Mouse (Mus musculus): ENCODE measurements around the gene Atg10. TPM values are rescaled to one million over a fixed set of nuclear protein-coding genes. Genes with fewer than 3 reads are reported as not detected.

Atg10 gene
- total RNA-seq, 2 experiments from 2014 or later: 15.2 to 22.1 TPM

DNA sequence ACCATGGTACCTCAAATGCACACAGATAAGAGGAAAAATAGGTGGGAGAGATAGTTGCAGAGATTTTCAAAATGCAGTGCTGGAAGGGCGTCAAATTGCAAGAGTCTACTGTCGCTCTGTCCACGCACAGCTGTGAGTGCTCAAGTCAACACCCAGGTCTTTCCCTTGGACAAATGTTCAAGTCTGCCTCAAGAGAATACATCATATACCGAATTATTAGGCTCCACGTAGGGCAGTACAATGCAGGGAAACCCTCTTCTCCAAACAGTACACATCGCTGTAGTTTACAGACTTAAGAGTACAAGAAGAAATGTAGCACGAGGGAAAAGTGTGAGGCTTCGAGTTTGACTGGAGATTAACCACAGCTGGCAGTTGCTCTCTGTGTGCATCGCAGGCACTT lies 200.3 kb downstream of the Atg10 start:
- no peak for DNase-seq

DNA sequence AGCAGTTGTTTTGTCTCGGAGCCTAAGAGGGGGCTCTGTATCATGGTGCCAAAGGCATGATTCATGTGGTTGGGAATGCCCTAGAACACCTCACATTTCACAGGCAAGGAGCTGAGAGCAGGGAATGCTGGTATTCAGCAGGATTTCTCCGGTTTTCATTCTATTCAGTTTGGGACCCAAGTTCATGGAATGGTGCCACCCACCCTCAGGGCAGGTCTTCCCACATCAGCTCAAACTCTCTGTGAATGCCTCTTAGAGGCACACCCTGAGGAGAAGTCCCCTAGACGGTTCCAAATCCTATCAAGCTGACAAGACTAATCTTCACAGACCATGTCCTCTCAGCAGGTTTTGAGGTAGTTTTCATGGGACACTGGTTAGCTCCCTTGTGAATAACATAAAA lies 211.9 kb downstream of the Atg10 start:
- DNase-seq: no peak

DNA sequence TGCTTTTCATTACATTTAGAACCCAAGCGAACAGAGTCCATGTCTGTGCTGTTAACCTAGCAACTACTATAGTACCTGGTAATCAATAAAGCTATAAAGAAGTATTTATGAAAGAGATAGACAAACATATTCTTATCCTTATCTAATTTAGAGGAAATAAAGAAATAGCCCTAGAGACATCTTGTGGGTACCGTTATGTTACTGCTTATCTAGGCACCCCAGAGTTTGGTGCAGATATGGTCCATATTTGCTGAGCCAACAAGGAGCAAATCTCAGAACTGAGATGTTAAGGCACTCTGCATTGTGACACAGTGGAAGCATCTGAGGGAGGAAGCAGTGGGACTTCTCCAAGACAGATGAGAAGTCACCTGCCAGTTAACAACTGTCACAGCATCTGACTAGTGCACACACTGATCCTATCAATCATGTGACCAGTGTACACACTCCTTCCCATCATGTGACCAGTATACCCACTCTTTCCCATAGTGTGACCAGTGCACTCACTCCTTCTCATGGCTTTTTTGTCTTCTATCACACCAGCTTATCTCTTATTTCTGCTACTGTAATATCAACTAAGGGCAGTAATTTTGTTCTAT lies 228.6 kb downstream of the Atg10 start:
- DNase-seq: no peak

DNA sequence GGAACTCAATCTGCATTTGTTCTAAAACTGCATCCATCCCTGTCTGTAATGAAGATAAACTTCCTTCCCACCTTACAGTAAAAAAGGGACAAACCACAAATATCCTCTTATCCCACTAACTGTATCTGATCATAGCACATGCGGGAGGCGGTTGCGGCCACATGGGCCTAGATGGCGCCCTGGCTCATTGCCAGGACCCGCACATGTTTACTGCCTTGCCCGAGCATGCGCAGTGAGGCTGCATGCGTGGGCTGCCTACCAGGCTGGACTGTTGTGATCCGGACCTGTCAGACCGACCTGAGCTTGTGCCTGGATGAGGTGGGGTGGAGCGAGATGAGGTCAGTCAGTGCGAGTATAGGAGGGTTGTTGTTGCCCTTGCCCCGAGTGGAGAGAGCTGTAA lies 230.2 kb downstream of the Atg10 start:
- no peak for DNase-seq

DNA sequence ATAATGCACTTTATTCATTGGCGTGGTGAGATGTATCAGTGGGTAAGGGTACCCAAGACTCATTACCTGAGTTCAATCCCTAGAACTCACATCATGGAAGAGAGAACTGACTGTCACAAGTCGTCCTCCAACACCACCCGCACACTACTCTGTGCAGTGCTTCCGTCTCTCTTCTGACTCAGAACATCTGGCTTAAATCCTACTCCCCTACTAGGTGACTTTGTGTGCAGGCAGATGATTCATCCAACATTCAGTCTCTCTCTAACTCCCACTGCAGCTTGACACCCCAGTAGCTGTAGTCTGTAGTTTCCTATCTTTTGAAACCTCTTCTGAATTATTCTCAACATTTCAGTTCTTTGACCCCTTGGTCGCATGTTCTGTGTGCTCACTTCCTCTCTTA lies 230.8 kb downstream of the Atg10 start:
- peak in 1 of 2 experiments; percentile 10 for DNase-seq

DNA sequence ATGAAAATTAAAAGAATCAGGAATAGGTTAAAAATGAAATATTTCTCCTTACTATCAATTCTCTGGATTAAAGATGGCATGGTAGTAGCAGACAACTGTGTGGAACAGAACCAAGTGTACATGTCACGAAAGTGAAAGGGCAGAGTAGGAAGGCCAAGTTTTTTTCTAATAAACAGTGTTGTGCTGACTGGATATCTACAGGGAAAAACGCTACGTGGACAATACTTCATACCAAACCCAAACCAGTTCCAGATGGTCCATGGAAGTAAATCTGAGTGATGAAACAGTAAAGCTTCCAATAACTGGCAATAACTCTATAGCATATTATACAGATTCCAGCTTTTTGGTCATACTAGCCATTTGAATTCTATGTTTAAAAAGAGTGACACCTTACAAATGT lies 235.5 kb downstream of the Atg10 start:
- no peak for DNase-seq

DNA sequence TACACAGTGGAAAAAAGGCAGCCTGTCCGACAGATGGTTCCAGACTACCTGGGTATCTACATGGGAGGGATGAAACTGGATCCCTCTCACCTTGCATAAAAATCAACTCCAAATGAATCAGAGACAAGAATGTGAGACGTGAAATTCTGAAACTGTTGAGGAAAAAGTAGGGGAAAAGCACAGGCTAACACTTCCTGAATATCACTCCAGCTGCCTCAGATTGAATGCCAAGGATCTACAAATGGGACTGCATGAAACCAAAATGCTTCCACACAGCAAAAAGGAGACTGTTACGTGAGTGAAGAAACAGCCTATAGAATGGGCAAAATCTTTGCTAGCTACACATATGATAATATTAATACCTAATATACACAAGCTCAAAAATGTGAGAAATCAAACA lies 238.4 kb downstream of the Atg10 start:
- no peak for DNase-seq

DNA sequence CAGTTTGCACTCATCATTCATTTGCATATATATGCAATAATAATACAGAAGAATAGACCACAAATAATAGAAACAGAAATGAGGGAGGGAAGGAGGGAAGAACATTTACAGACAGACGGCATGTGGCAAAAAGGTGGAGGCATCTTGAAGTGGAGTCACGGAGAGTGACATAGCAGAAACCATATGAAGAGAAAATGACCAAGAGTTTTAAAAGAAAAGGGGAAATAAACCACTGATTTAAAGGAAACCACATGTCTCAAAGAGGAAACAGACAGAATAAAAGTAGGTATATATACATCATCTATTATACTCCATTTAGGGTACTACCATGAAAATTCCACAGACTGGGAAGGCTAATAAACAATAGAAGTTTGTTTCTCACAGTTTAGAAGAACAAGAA lies 239.7 kb downstream of the Atg10 start:
- DNase-seq: no peak

DNA sequence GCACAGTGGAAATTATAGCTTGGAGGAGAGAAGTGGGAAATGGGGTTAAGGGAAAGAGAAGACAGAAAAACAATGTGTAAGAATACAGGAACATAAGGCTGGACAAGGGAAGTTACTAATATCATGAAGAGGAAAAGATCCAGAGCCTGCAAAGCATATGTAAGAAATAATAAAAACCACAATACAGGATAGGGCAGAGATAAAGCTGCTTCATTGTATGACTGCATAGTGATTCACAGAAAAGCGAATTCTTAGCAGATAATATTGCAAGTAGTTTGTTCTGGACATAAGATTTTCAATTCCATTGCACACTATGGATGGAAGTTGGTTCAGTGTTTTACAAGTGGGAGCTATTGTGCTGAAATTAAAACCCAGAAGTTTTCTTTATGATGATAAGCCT lies 242.0 kb downstream of the Atg10 start:
- no peak for DNase-seq

DNA sequence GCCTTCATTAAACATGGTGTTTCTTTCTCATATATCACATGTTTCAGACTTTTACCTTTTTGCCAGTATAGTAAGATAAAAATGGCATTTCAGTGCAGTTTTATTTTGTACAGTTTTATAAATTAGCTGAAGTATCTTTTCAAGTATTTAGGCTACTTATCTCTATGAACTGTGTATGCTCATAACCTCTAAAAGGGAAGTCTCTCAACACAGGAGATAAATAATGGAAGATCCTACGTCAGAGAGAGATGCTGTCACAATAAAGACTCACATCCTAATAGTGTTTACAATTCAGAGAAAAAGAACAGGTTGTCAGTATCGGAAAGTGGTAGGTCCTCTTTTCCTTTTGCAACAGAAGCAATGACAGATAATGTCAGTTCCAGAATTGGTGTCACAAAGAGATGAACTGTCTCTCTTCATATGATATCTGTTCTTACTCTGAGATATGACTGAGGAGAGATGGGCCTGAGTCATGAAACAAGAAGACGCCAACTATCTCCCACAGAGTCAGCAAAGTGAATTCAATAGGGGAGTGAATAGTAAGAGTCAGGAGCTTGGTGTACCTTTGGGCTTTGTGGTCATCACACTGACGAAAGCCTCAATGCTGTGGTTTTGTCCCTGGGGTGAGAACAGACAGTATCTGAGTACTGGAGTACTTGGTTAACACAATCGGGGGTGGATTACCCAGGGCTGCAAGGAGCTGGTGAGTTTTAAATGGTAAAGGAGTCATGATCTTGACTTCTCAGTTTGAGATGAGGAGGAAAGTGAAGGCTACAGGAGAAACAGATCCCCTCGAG lies 242.7 kb downstream of the Atg10 start:
- no peak for DNase-seq

DNA sequence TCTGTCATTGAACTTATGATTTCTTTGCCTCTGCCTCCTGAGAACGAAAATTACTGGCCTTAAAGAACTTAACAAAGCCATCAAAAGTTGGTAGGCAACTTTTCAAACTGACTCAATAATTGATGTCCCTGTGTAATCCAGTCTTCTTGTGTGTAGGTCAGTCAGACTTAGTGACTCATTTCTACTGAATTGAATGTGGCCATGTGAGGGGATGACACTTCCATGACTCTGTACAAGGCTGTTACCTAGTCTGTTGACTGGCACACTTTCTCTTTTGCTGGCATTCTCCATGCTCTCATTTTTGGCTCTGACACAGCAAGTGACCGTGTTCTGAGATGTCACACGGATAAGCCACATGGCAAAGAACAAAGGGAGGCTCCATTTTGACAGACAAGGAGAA lies 246.7 kb downstream of the Atg10 start:
- DNase-seq: peak; percentile 41 to 51

DNA sequence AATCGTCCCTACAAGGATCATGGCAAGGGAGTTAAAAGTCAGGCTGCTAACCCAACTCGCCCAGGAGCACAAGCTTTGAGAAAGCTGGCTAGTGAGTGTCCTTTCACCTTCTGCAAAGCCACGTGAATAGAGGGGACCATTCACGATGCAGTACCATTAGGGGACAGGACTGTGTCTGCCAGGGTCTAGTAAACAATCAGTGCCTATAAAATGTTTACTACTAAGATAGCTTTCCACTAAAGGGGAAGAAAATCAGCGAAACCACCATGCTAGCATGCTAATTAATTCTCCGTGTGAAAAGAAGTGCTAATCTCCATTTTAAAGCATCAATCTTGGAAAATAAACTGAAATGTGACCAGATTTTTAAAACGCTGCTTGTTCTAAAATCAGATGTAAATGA lies 250.4 kb downstream of the Atg10 start:
- no peak for DNase-seq

DNA sequence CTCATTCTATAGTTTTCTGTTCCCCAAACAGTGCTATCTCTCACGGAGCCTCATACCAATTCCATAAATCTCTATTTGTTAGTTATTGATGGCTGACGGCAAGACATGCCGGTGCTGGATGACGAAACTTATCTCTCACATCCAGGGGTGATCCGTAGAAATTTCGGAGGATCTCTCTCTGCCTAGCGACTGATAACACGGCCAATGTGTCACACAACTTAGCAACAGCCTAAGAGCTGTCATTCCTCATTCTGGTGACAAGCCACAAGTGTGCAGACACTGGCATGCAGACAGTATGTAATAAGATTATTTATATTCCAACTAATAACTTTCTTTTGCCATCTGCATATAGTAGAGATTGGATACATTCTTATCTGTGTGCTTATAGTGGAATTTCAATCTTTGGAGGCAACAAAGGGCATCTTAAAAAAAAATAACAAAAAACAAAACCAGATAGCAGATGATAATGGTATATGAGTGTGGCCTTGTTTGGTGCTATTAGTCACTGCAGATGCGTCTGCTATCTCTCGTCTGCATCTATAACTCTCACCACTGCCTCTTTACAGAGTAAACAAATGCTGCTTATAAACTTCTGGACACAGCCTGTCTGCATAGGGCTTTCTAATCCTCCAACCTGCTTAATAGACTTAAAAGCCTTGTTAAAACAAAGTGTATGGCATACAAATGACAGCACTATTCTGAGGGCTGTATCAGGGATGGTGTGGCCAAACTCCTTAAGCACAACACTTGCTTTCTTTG lies 253.3 kb downstream of the Atg10 start:
- DNase-seq: no peak

DNA sequence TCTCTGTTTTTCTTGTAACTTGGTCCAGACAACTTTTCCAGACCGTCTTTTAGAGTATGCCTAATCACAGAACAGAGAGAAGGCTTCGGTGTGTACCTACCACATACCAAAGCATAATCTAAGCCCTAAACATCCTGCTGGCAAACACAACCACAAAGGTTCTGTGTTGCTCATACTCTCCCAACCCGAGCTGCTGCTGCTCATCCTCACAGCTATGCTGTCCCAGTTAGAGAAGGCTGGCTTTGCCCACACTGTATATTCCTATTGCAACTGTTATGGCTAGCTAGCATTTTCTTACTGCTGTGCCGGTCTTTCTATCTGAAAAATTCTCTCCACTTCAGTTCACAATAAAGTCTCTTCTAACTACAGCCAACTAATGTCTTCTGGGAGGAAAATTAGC lies 254.8 kb downstream of the Atg10 start:
- DNase-seq: no peak

DNA sequence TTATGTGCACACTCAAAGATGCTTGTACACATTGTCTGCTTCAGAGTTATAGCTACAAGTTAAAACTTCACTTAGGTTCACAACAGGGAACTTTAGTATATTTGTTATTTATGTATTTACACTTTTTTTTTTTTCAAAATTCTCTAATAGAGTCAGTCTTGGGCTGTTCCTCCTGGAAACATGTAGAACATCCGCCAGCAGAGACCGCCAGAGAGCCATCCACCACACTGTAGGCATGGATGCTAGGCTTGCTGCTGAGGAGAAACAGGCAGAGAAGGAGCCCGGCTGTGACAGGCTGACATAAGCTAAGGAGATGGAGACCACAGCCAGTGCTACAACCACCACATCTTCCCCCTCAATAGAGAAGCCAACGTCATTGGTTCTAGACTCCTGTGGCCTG lies 256.3 kb downstream of the Atg10 start:
- peak; percentile 87 for DNase-seq

DNA sequence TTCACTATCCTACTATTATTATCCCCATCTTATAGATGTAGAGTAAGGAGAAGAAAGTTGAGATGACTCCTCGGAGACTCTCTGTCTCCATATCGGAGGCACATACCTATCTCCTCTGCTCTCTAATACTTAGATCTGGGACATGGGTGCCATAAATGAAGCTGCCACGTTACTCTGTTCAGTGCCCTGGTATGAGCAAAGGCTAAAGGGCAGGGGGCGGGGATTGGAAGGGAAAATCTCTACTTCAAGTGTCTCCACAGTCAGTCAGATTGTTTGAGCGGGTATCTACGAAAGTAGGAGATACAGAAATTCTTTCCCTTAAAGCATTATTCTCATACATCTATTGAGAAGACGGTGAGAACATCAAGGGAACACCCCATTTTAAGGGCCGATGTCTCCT lies 257.8 kb downstream of the Atg10 start:
- peak in 1 of 2 experiments; percentile 9 for DNase-seq

DNA sequence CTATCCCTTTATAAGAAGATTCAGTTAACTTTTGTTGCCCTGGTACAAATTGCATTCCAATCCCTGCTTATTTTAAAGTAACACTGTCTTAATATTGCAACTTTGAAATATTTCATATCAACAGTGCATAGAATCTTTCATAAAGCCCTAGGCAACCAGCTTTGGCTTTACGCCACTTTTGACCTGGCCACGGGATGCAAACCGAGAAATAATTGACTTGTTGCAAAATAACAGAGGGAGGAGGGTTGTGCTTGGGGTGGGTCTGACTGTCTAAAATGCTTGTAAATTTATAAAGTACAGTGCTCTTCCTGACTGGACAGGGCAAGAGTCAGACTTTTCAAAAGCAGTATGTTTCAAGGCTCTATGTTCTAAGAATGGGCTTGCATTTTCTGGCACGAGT lies 259.3 kb downstream of the Atg10 start:
- DNase-seq: no peak

DNA sequence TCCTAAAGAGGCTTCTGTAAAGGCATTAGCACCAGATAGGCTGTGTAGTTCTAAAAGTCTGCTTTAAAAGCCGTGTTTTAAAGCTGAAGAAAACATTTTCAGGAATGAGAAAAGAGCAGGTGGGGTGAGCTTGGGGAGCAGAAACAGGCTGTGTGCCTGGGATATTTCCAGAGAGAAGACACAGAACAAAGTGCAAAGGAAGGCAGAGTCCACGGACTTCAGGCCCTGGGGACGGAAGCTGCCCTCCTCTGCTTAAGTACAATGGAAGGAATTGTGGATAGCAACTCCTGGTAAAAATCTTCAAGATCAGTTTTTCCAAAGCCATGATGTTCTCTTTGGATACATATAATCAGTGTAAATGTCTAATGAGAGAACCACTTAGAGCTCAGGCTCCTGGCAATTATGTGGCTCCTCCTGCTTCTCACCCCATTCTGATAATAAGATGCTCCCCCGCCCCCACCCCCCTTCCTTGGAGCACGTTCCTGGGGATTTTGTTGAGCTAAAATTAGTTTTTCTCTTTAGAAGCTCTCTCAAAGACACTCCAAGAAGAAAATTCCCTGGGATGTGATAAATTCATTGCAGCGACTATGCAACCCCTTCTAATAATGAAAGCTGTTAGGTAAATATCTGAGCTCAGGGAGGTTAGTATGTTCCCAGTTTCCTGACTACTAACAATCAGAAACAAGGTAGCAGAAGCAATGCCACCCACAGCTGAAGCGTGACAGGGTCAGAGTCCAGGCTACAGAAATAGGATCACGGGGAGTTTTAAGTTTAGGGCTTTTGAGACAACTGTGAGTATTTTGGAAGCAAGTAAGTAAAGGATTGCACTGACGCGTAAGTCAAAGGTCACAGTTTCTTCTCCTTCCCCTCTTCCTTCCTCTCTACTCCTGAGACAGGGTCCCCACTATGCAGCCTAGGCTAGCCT lies 260.7 kb downstream of the Atg10 start:
- no peak for DNase-seq

DNA sequence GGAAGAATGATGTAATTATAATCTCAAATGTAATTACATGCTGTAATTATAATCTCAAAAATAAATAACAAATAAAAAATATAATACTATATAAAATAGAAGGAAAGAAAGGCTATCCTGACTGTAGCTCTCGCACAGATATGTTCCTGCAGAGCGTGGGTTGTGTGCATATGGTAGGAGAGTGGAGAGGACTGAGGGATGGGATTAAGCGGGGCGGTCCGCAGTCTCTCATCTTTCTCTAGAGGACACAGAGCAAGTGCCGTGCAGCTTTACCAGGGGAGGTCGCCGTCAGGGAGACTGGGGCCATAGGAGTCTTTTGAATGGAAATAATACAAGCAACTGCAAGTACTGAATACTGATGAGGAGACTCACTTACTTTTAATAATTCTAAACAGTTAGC lies 263.2 kb downstream of the Atg10 start:
- DNase-seq: no peak

DNA sequence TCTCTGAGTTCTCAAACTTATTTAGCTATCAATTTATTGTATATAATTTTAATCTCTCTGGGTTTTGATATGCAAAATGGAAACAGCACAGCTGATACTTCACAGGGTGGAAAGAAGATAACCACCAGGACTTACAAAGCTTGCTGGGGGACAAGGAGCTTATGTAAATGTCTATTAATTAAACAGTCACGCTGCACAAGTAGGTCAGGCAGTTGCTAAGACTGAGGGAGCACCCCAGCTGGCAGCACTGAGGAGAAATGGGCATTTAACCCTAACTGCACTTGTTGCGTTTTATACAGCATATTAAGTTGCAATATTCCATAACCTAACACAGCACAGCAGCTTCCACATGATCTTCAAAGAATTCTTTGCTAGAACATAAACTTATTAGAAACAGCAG lies 264.9 kb downstream of the Atg10 start:
- no peak for DNase-seq

DNA sequence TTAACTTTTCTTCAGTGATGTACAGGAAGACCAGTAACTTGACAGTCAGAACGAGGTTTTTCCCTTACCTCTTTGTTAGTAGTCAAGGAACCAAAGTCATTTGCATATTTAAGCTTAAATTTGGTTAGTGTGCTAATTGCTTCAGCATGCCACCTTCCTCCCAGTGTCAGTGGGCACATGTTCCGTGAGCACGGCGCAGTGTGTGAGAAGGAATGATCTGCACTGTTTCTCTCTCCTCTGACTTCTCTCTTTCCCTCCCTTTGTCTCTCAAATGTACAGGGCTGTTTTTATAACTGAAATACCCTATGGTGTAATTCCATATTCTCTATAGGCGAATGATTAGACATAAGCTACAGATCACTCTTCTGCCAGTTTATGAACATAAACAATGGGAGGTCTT lies 284.2 kb downstream of the Atg10 start:
- no peak for DNase-seq

DNA sequence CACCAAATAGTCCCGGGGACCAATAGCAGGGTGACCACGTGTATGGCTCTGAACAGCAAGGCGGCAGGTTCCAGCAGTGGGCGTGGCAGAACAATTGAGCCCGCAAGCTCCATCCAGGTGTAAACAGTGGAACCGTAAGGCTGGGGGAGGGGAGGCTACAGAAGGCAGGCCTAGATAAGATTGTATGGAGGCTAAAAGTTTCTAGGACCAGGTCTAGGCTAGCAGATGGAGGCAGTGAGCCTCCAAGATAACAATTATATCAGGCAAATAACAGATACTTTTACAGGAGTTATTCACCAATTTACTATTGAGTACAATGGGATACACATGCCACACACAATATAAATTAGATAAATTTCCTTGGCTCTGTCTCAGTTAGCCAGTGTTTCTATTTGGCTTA lies 284.6 kb downstream of the Atg10 start:
- DNase-seq: no peak

All from adrenal gland, postnatal 36 days (tissue).